Mouse (Mus musculus) fibroblast of lung, adult 2 months (primary cell): Measurements from ENCODE around the gene Gm21969.

ENCODE experiments used
- DNase-seq: peaks from one replicate; pipeline ENCODE4 v3.0.0-alpha.2; 2011; ENCODE audit warnings: low read depth

Gm21969 gene

GRCm38 (mm10) chr4:139622373-139623282 is 19.6 kb downstream of the Gm21969 start, which contains the start of gene Aldh4a1:
TSS of gene Aldh4a1 (plus strand) at chr4:139622866.
- DNase-seq, result peak; percentile 88

GRCm38 (mm10) chr4:139623434-139624115 is 20.6 kb downstream of the Gm21969 start:
- no peak for DNase-seq

GRCm38 (mm10) chr4:139624116-139624489 is 21.1 kb downstream of the Gm21969 start:
- no peak for DNase-seq

GRCm38 (mm10) chr4:139624706-139625105 is 21.7 kb downstream of the Gm21969 start:
- DNase-seq, result peak; percentile 44

GRCm38 (mm10) chr4:139627361-139627760 is 24.4 kb downstream of the Gm21969 start:
- DNase-seq, result no peak

- DNase-seq, result no peak
Observed at GRCm38 (mm10) chr4:139630171-139630570, 27.2 kb downstream of the Gm21969 start.

- no peak for DNase-seq
Observed at GRCm38 (mm10) chr4:139631141-139631540, 28.2 kb downstream of the Gm21969 start.

GRCm38 (mm10) chr4:139631569-139632253 is 28.7 kb downstream of the Gm21969 start:
- no peak for DNase-seq

- DNase-seq, result no peak
Observed at GRCm38 (mm10) chr4:139632254-139632580, 29.2 kb downstream of the Gm21969 start.

GRCm38 (mm10) chr4:139636373-139636772 is 33.4 kb downstream of the Gm21969 start:
- no peak for DNase-seq

- DNase-seq, result no peak
Observed at GRCm38 (mm10) chr4:139637847-139638246, 34.9 kb downstream of the Gm21969 start.

- no peak for DNase-seq
Observed at GRCm38 (mm10) chr4:139638356-139638755, 35.4 kb downstream of the Gm21969 start.

- DNase-seq, result no peak
Observed at GRCm38 (mm10) chr4:139639801-139640200, 36.8 kb downstream of the Gm21969 start.

GRCm38 (mm10) chr4:139640333-139640732 is 37.3 kb downstream of the Gm21969 start:
- DNase-seq, result no peak

- no peak for DNase-seq
Observed at GRCm38 (mm10) chr4:139640775-139641174, 37.8 kb downstream of the Gm21969 start.

- DNase-seq, result no peak
Observed at GRCm38 (mm10) chr4:139641829-139642425, 38.9 kb downstream of the Gm21969 start.

GRCm38 (mm10) chr4:139643972-139644371 is 41.0 kb downstream of the Gm21969 start:
- no peak for DNase-seq

GRCm38 (mm10) chr4:139646916-139647315 is 43.9 kb downstream of the Gm21969 start:
- DNase-seq, result no peak

- DNase-seq, result no peak
Observed at GRCm38 (mm10) chr4:139650086-139650743, 47.2 kb downstream of the Gm21969 start.

- no peak for DNase-seq
Observed at GRCm38 (mm10) chr4:139650907-139651306, 47.9 kb downstream of the Gm21969 start.

- DNase-seq, result no peak
Observed at GRCm38 (mm10) chr4:139653238-139653637, 50.3 kb downstream of the Gm21969 start, which contains the start of gene Tas1r2. TSS of gene Tas1r2 (plus strand) at chr4:139653538.

GRCm38 (mm10) chr4:139661897-139662296 is 58.9 kb downstream of the Gm21969 start:
- no peak for DNase-seq
